Comparison of ENCODE assay signal across 11 mouse cellular contexts in genomic region chr2:101967601-101968000, GRCm38 (mm10).
DNase-seq lines count a peak whose midpoint lies in the region; ATAC-seq and TF ChIP-seq lines count a peak whose summit lies in the region.
"Had no signal": no experiment of that assay in that cellular context is flagged by ENCODE, and none has a peak within 500 bp of the region (broad histone marks: within the 10 kb centered on the region; RNA-seq: fewer than 3 reads in every experiment).

No protein-coding gene starts in this region.

- no peak for ATAC-seq in lung, embryonic 14.5 days (ENCODE audit: insufficient read depth)
- no peak for ATAC-seq in lung, postnatal 0 days
- ATAC-seq in intestine, embryonic 15.5 days, result peak; percentile 68
- ATAC-seq in midbrain, postnatal 0 days (ENCODE audit: low FRiP score), result no peak

- H3K36me3 ChIP-seq in lung, embryonic 14.5 days (ENCODE audit: insufficient read depth), result no peaks in the 10 kb centered on the region
- H3K36me3 ChIP-seq in lung, postnatal 0 days (ENCODE audit: insufficient read depth, low read length), result no peaks in the 10 kb centered on the region
- H3K36me3 ChIP-seq in intestine, embryonic 15.5 days, result no peaks in the 10 kb centered on the region
- no peaks in the 10 kb centered on the region for H3K36me3 ChIP-seq in midbrain, postnatal 0 days (ENCODE audit: insufficient read depth, low read length)

- peaks cover 16% of the 10 kb centered on the region for H3K4me1 ChIP-seq in lung, embryonic 14.5 days (ENCODE audit: insufficient read depth)
- peaks cover 4% of the 10 kb centered on the region; the same call in 1 of the 2 replicates for H3K4me1 ChIP-seq in lung, postnatal 0 days (ENCODE audit: insufficient read depth, low read depth, low read length)
- peaks cover 15% of the 10 kb centered on the region for H3K4me1 ChIP-seq in intestine, embryonic 15.5 days (replicated peaks)
- peaks cover 11% of the 10 kb centered on the region for H3K4me1 ChIP-seq in midbrain, postnatal 0 days (ENCODE audit: insufficient read depth, low read length)

- H3K27me3 ChIP-seq in lung, embryonic 14.5 days (ENCODE audit: insufficient read depth, low read length), result no peaks in the 10 kb centered on the region
- H3K27me3 ChIP-seq in lung, postnatal 0 days (replicated peaks; ENCODE audit: insufficient read depth, low read length), result no peaks in the 10 kb centered on the region
- no peaks in the 10 kb centered on the region for H3K27me3 ChIP-seq in intestine, embryonic 15.5 days (replicated peaks)
- no peaks in the 10 kb centered on the region for H3K27me3 ChIP-seq in midbrain, postnatal 0 days (ENCODE audit: insufficient read depth, low read length)

- no peaks in the 10 kb centered on the region for H3K9me3 ChIP-seq in lung, embryonic 14.5 days (ENCODE audit: low read depth, low read length)
- no peaks in the 10 kb centered on the region for H3K9me3 ChIP-seq in lung, postnatal 0 days (ENCODE audit: low read length)
- H3K9me3 ChIP-seq in intestine, embryonic 15.5 days, result no peaks in the 10 kb centered on the region
- no peaks in the 10 kb centered on the region for H3K9me3 ChIP-seq in midbrain, postnatal 0 days (ENCODE audit: low read length)

- H3K4me3 ChIP-seq in lung, embryonic 14.5 days (ENCODE audit: low read depth, low read length), result no peak overlapping the region
- H3K4me3 ChIP-seq in lung, postnatal 0 days (ENCODE audit: low read depth, low read length), result no peak overlapping the region
- no peak overlapping the region for H3K4me3 ChIP-seq in intestine, embryonic 15.5 days (replicated peaks)
- H3K4me3 ChIP-seq in midbrain, postnatal 0 days (ENCODE audit: low read depth, low read length), result no peak overlapping the region
- H3K4me3 ChIP-seq: left cerebral cortex, adult 2 months had no signal

- intact Hi-C loops in gastrocnemius, postnatal 14 days (cut with DNase I; ENCODE audit: low total_unique reads), result no loop called here
- intact Hi-C loops in left cerebral cortex, postnatal 14 days (cut with DNase I), result no loop called here

- H3K27ac ChIP-seq in lung, embryonic 14.5 days (ENCODE audit: low read depth), result peak overlapping the region; percentile 33
- no peak overlapping the region for H3K27ac ChIP-seq in lung, postnatal 0 days (ENCODE audit: low read length)
- H3K27ac ChIP-seq in intestine, embryonic 15.5 days, result peak overlapping the region; percentile 56; the same call in 1 of the 2 replicates
- 0 out of 2 replicates have a peak overlapping the region, but pooled peaks have one; percentile 12 for H3K27ac ChIP-seq in midbrain, postnatal 0 days (ENCODE audit: low read depth, low read length)
- H3K27ac ChIP-seq: left cerebral cortex, adult 2 months had no signal

- no peak for TF ChIP-seq CTCF in lung, embryonic 14.5 days (IDR thresholded peaks at IDR 0.05; ENCODE audit: low read depth)
- TF ChIP-seq CTCF in lung, postnatal 0 days (IDR thresholded peaks at IDR 0.05), result no peak
- no peak for TF ChIP-seq CTCF in midbrain, postnatal 0 days (IDR thresholded peaks at IDR 0.05)

- no peak overlapping the region for H3K9ac ChIP-seq in lung, embryonic 14.5 days
- no peak overlapping the region for H3K9ac ChIP-seq in lung, postnatal 0 days (replicated peaks; ENCODE audit: low read depth)
- no peak overlapping the region for H3K9ac ChIP-seq in intestine, embryonic 15.5 days
- H3K9ac ChIP-seq in midbrain, postnatal 0 days (replicated peaks; ENCODE audit: low read length, poor library complexity, severe bottlenecking), result no peak overlapping the region

- no peak for DNase-seq in lung, embryonic 14.5 days
- no peak for DNase-seq in lung, postnatal 0 days (ENCODE audit: low spot score)
- peak; percentile 49 to 69 for DNase-seq in kidney, postnatal 36 days
- DNase-seq in midbrain, postnatal 0 days (ENCODE audit: low spot score), result no peak
- DNase-seq in gastrocnemius, postnatal 14 days, result no peak
- no peak for DNase-seq in left cerebral cortex, postnatal 14 days (ENCODE audit: low spot score in 2 of 2)
- no peak for DNase-seq in adrenal gland, adult 2 months
- DNase-seq: lung, postnatal 36 days; thymus, postnatal 25 days had no signal

- no peak overlapping the region for H3K4me2 ChIP-seq in lung, embryonic 14.5 days
- H3K4me2 ChIP-seq in lung, postnatal 0 days (replicated peaks; ENCODE audit: low read depth, low read length), result no peak overlapping the region
- H3K4me2 ChIP-seq in intestine, embryonic 15.5 days (replicated peaks), result no peak overlapping the region
- H3K4me2 ChIP-seq in midbrain, postnatal 0 days (ENCODE audit: low read depth, low read length, poor library complexity, severe bottlenecking), result no peak overlapping the region

- no peak for TF ChIP-seq EP300 in lung, postnatal 0 days (IDR thresholded peaks at IDR 0.05)

- 24% methylated on average over 4 of the region's 4 CpGs for WGBS in lung, embryonic 14.5 days
- WGBS in lung, postnatal 0 days, result 47% methylated on average over 4 of the region's 4 CpGs
- WGBS in intestine, embryonic 15.5 days, result 35% methylated on average over 4 of the region's 4 CpGs
- WGBS in midbrain, postnatal 0 days, result 28% methylated on average over 4 of the region's 4 CpGs

Comparison
In these comparisons a context has a peak if more than half of its experiments do, and no peak if none do; other contexts are left out.
1. DNase-seq: peak in kidney, postnatal 36 days (2 of 2); none in lung, embryonic 14.5 days (single experiment), lung, postnatal 0 days (single experiment), midbrain, postnatal 0 days (single experiment), gastrocnemius, postnatal 14 days (single experiment), left cerebral cortex, postnatal 14 days (0 of 2) and adrenal gland, adult 2 months (single experiment).